Mouse (Mus musculus) CD4-positive helper T cell, adult 2 months (primary cell): Measurements from ENCODE around the gene Gm11567.
"Not testable (repeated sequence)": the region's sequence is repeated elsewhere in the genome, so short reads cannot be mapped to it uniquely, and the experiment has no call there.

Experiments
- DNase-seq: peaks from one replicate; pipeline ENCODE4 v3.0.0-alpha.2; 2012; ENCODE audit warnings: low read depth, missing footprints, low spot score

Gene Gm11567

GRCm38 (mm10) chr11:99878887-99879286 is at the start of gene Gm11567:
TSS of gene Gm11567 (plus strand) at chr11:99879187.
- not testable (repeated sequence) for DNase-seq

GRCm38 (mm10) chr11:99837966-99838365 is 41.0 kb upstream of the Gm11567 start, which contains the start of gene 2300003K06Rik:
TSS of gene 2300003K06Rik (minus strand) at chr11:99838066.
- DNase-seq: no peak

- no peak for DNase-seq
Measured at GRCm38 (mm10) chr11:99842185-99842584, 36.8 kb upstream of the Gm11567 start.

- no peak for DNase-seq
Measured at GRCm38 (mm10) chr11:99846746-99847145, 32.2 kb upstream of the Gm11567 start.

GRCm38 (mm10) chr11:99851508-99851907 is 27.5 kb upstream of the Gm11567 start, which contains the start of gene Krtap4-16:
TSS of gene Krtap4-16 (minus strand) at chr11:99851608.
- no peak for DNase-seq

- DNase-seq: no peak
Measured at GRCm38 (mm10) chr11:99854121-99854520, 24.9 kb upstream of the Gm11567 start.

GRCm38 (mm10) chr11:99857617-99858016 is 21.4 kb upstream of the Gm11567 start, which contains the start of gene Gm11568:
TSS of gene Gm11568 (plus strand) at chr11:99857917.
- no peak for DNase-seq

GRCm38 (mm10) chr11:99858761-99859160 is 20.2 kb upstream of the Gm11567 start:
- DNase-seq: no peak

- DNase-seq: not testable (repeated sequence)
Measured at GRCm38 (mm10) chr11:99864176-99864575, 14.8 kb upstream of the Gm11567 start, which contains the start of gene Gm11559. TSS of gene Gm11559 (plus strand) at chr11:99864476.

- DNase-seq: not testable (repeated sequence)
Measured at GRCm38 (mm10) chr11:99873089-99873488, 5.9 kb upstream of the Gm11567 start, which contains the start of gene Krtap9-1. TSS of gene Krtap9-1 (plus strand) at chr11:99873389.

GRCm38 (mm10) chr11:99907620-99908019 is 28.6 kb downstream of the Gm11567 start, which contains the start of gene Krtap31-1:
TSS of gene Krtap31-1 (plus strand) at chr11:99907920.
- DNase-seq: no peak

GRCm38 (mm10) chr11:99914451-99914850 is 35.5 kb downstream of the Gm11567 start, which contains the start of gene Gm11565:
TSS of gene Gm11565 (plus strand) at chr11:99914751.
- no peak for DNase-seq
